Mouse (Mus musculus) MEL (cell line): Measurements from ENCODE around the gene Akr1c13. TPM values are rescaled to one million over a fixed set of nuclear protein-coding genes. Genes with fewer than 3 reads are reported as not detected.
"Not testable (repeated sequence)": the region's sequence is repeated elsewhere in the genome, so short reads cannot be mapped to it uniquely, and the experiment has no call there.

Experiments used
- DNase-seq: peaks from one replicate; pipeline ENCODE4 v3.0.0; 2011; ENCODE audit warnings: low read depth, low spot score
- H3K27ac ChIP-seq: 2 replicates; pipeline ENCODE4 v1.5.1; 2012; ENCODE audit warnings: low read depth, mild to moderate bottlenecking, control low read depth, low read length, moderate library complexity; ENCODE audit not compliant: control insufficient read depth
- H3K27me3 ChIP-seq, 2 experiments: fragments of 150-350 bp in 1 of 2; sonication (generic) in 1 of 2; 2 replicates each; pipeline ENCODE4 v1.6.1; 2012; ENCODE audit warnings: low read length in 2 of 2, mild to moderate bottlenecking in 2 of 2, improper control_type of control experiment in 1 of 2, moderate library complexity in 1 of 2; ENCODE audit not compliant: insufficient read depth in 2 of 2, control insufficient read depth in 1 of 2
- H3K36me3 ChIP-seq, 2 experiments: 2 replicates each; pipeline ENCODE4 v1.6.1; 2012 to 2014; ENCODE audit warnings: low read length in 2 of 2, improper control_type of control experiment in 1 of 2, inconsistent platforms in 1 of 2, mild to moderate bottlenecking in 1 of 2; ENCODE audit not compliant: insufficient read depth in 2 of 2, control insufficient read depth in 1 of 2
- H3K4me1 ChIP-seq, 2 experiments: fragments of 150-350 bp in 1 of 2; sonication (generic) in 1 of 2; 2 replicates each; pipeline ENCODE4 v1.6.1; 2012; ENCODE audit warnings: low read length in 2 of 2, improper control_type of control experiment in 1 of 2, mild to moderate bottlenecking in 1 of 2; ENCODE audit not compliant: insufficient read depth in 2 of 2, control insufficient read depth in 1 of 2
- H3K4me3 ChIP-seq, 2 experiments: fragments of 150-350 bp in 1 of 2; sonication (generic) in 1 of 2; 2 replicates each; pipeline ENCODE4 v1.5.1; 2012; ENCODE audit warnings: low read depth in 2 of 2, low read length in 2 of 2, mild to moderate bottlenecking in 2 of 2, moderate library complexity in 2 of 2, control low read depth in 1 of 2, improper control_type of control experiment in 1 of 2; ENCODE audit not compliant: control insufficient read depth in 1 of 2, insufficient read depth in 1 of 2
- H3K79me2 ChIP-seq: 2 replicates; pipeline ENCODE4 v1.6.1; 2012; ENCODE audit warnings: mild to moderate bottlenecking, low read length, moderate library complexity; ENCODE audit not compliant: control insufficient read depth, poor library complexity, insufficient read depth
- H3K9ac ChIP-seq: 2 replicates; pipeline ENCODE4 v1.6.1; 2012; ENCODE audit warnings: low read depth, mild to moderate bottlenecking, control low read depth, low read length, moderate library complexity; ENCODE audit not compliant: control insufficient read depth, poor library complexity, severe bottlenecking
- H3K9me3 ChIP-seq: fragments of 150-350 bp; sonication (generic); replicated peaks from 2 replicates; pipeline ENCODE4 v1.6.1; 2012; ENCODE audit warnings: mild to moderate bottlenecking, low read length, improper control_type of control experiment, moderate library complexity; ENCODE audit not compliant: insufficient read depth
- CTCF ChIP-seq, 3 experiments: IDR thresholded peaks in 2 of 3; conservative IDR thresholded peaks in 1 of 3; 2 replicates each; pipeline ENCODE4 v1.5.1; 2011 to 2012; ENCODE audit warnings: low read length in 3 of 3, low read depth in 2 of 3, mild to moderate bottlenecking in 2 of 3, improper control_type of control experiment in 1 of 3, inconsistent platforms in 1 of 3, mixed read lengths in 1 of 3, moderate library complexity in 1 of 3; ENCODE audit not compliant: control insufficient read depth in 1 of 3, insufficient read depth in 1 of 3, poor library complexity in 1 of 3, severe bottlenecking in 1 of 3
- E2F4 ChIP-seq: IDR thresholded peaks from 2 replicates; pipeline ENCODE4 v1.6.1; 2011; ENCODE audit warnings: low read depth, low read length, improper control_type of control experiment, borderline replicate concordance
- ELF1 ChIP-seq: IDR thresholded peaks from 2 replicates; pipeline ENCODE4 v1.6.1; 2014; ENCODE audit warnings: low read depth, mild to moderate bottlenecking, inconsistent platforms, low read length, improper control_type of control experiment, moderate library complexity
- EP300 ChIP-seq, 2 experiments: IDR thresholded peaks; 2 replicates each; pipeline ENCODE4 v1.6.1; 2011; ENCODE audit warnings: improper control_type of control experiment in 2 of 2, low read length in 2 of 2, low read depth in 1 of 2, mild to moderate bottlenecking in 1 of 2
- ETS1 ChIP-seq: IDR thresholded peaks from 2 replicates; pipeline ENCODE4 v1.6.1; 2012; ENCODE audit warnings: low read depth, mild to moderate bottlenecking, inconsistent platforms, low read length, improper control_type of control experiment, moderate library complexity
- GABPA ChIP-seq: IDR thresholded peaks from 2 replicates; pipeline ENCODE4 v1.6.1; 2012; ENCODE audit warnings: low read depth, mild to moderate bottlenecking, inconsistent platforms, low read length, improper control_type of control experiment, moderate library complexity
- GATA1 ChIP-seq: IDR thresholded peaks from 2 replicates; pipeline ENCODE4 v1.6.1; 2011; ENCODE audit warnings: low read depth, low read length, improper control_type of control experiment
- HCFC1 ChIP-seq: IDR thresholded peaks from 2 replicates; pipeline ENCODE4 v1.6.1; 2012; ENCODE audit warnings: low read depth, mild to moderate bottlenecking, inconsistent platforms, low read length, improper control_type of control experiment, moderate library complexity
- JUND ChIP-seq: IDR thresholded peaks from 2 replicates; pipeline ENCODE4 v1.6.1; 2011; ENCODE audit warnings: low read depth, mild to moderate bottlenecking, improper control_type of control experiment, low read length
- MAFK ChIP-seq: IDR thresholded peaks from 2 replicates; pipeline ENCODE4 v1.6.1; 2011; ENCODE audit warnings: low read depth, mild to moderate bottlenecking, low read length, improper control_type of control experiment, borderline replicate concordance
- MAX ChIP-seq: IDR thresholded peaks from 2 replicates; pipeline ENCODE4 v1.6.1; 2011; ENCODE audit warnings: low read length, improper control_type of control experiment
- MAZ ChIP-seq: IDR thresholded peaks from 2 replicates; pipeline ENCODE4 v1.6.1; 2012; ENCODE audit warnings: low read depth, mild to moderate bottlenecking, inconsistent platforms, low read length, improper control_type of control experiment
- MEF2A ChIP-seq: IDR thresholded peaks from 2 replicates; pipeline ENCODE4 v1.6.1; 2014; ENCODE audit warnings: low read depth, mild to moderate bottlenecking, inconsistent platforms, low read length, improper control_type of control experiment; ENCODE audit not compliant: poor library complexity, insufficient replicate concordance, severe bottlenecking; ENCODE audit errors: extremely low read depth
- MYB ChIP-seq: IDR thresholded peaks from 2 replicates; pipeline ENCODE4 v1.6.1; 2011; ENCODE audit warnings: mild to moderate bottlenecking, low read depth, low read length, improper control_type of control experiment
- RAD21 ChIP-seq: IDR thresholded peaks from 2 replicates; pipeline ENCODE4 v1.6.1; 2011; ENCODE audit warnings: mild to moderate bottlenecking, low read depth, low read length, improper control_type of control experiment
- SIN3A ChIP-seq: IDR thresholded peaks from 2 replicates; pipeline ENCODE4 v1.6.1; 2012; ENCODE audit warnings: low read length, improper control_type of control experiment, inconsistent platforms
- SMC3 ChIP-seq: IDR thresholded peaks from 2 replicates; pipeline ENCODE4 v1.6.1; 2011; ENCODE audit warnings: low read depth, low read length, improper control_type of control experiment
- TAL1 ChIP-seq: IDR thresholded peaks from 2 replicates; pipeline ENCODE4 v1.6.1; 2012; ENCODE audit warnings: mild to moderate bottlenecking, inconsistent platforms, low read length, moderate library complexity, mixed read lengths
- TBP ChIP-seq: IDR thresholded peaks from 2 replicates; pipeline ENCODE4 v1.8.0; 2011; ENCODE audit warnings: low read depth, low read length, improper control_type of control experiment
- TCF12 ChIP-seq: IDR thresholded peaks from 2 replicates; pipeline ENCODE4 v1.6.1; 2014; ENCODE audit warnings: low read depth, mild to moderate bottlenecking, inconsistent platforms, low read length, improper control_type of control experiment, moderate library complexity
- ZKSCAN1 ChIP-seq: IDR thresholded peaks from 2 replicates; pipeline ENCODE4 v1.6.1; 2012; ENCODE audit warnings: low read depth, mild to moderate bottlenecking, inconsistent platforms, low read length, improper control_type of control experiment, moderate library complexity
- ZMIZ1 ChIP-seq: IDR thresholded peaks from 2 replicates; pipeline ENCODE4 v1.6.1; 2012; ENCODE audit warnings: low read depth, mild to moderate bottlenecking, inconsistent platforms, low read length, improper control_type of control experiment, moderate library complexity
- ZNF384 ChIP-seq: IDR thresholded peaks from 2 replicates; pipeline ENCODE4 v1.6.1; 2012; ENCODE audit warnings: low read depth, mild to moderate bottlenecking, inconsistent platforms, low read length, improper control_type of control experiment
- polyA plus RNA-seq, 2 experiments: library from polyadenylated mRNA; stranded (reverse) in 1 of 2; unstranded in 1 of 2; fragments of >175 nt in 1 of 2; fragments of >200 nt in 1 of 2; gene quantifications; 2 replicates each; pipeline versions ENCODE4 v1.2.1 to v1.2.4; 2012; ENCODE audit warnings: low replicate concordance in 2 of 2, low read depth in 1 of 2; ENCODE audit not compliant: insufficient read length in 2 of 2, insufficient read depth in 1 of 2, missing spikeins in 1 of 2
- total RNA-seq: library from RNA; depleted of rRNA; stranded (reverse); fragments of 300-350 nt; gene quantifications from 2 replicates; pipeline ENCODE4 v1.2.3, GENCODE M21; 2012

Akr1c13 gene
- total and polyA plus RNA-seq, 3 experiments = 5.5 to 13.0 TPM; not detected in 1

GRCm38 (mm10) chr13:4183116-4183515 is 7.8 kb upstream of the Akr1c13 start:
- Histone ChIP-seq H3K4me1 (no peaks in the 10 kb centered on the region), H3K9ac (no peak overlapping the region), H3K9me3 (no peaks in the 10 kb centered on the region), H3K27ac (no peak overlapping the region), H3K79me2 (no peaks in the 10 kb centered on the region), H3K27me3 (no peaks in the 10 kb centered on the region), H3K36me3 (no peaks in the 10 kb centered on the region), H3K4me3 (no peak overlapping the region)
- TF ChIP-seq ZMIZ1 = no peak
- TF ChIP-seq ZKSCAN1 = no peak
- no peak for TF ChIP-seq SIN3A
- TF ChIP-seq GABPA = no peak
- TF ChIP-seq MAZ = no peak
- TF ChIP-seq ZNF384 = no peak
- TF ChIP-seq CTCF (IDR thresholded peaks at IDR 0.05 in 2 of 3, conservative IDR thresholded peaks at IDR 0.05 in 1 of 3; ENCODE audit: control insufficient read depth in 1 of 3, insufficient read depth in 1 of 3, low read depth in 2 of 3, low read length in 3 of 3, poor library complexity in 1 of 3, severe bottlenecking in 1 of 3) = no peak
- no peak for TF ChIP-seq MYB
- no peak for TF ChIP-seq GATA1
- DNase-seq = no peak

- not testable (repeated sequence) for H3K9me3 ChIP-seq, H3K27me3 ChIP-seq, H3K79me2 ChIP-seq
- TF ChIP-seq CTCF (IDR thresholded peaks at IDR 0.05 in 2 of 3, conservative IDR thresholded peaks at IDR 0.05 in 1 of 3; ENCODE audit: control insufficient read depth in 1 of 3, insufficient read depth in 1 of 3, low read depth in 2 of 3, low read length in 3 of 3, poor library complexity in 1 of 3, severe bottlenecking in 1 of 3) = peak in 1 of 3 experiments; percentile 19; a peak in 1 of 6 replicates
- peak; percentile 60; the same call in 1 of the 2 replicates for TF ChIP-seq GATA1
- TF ChIP-seq, all 39 proteins: peak for 2; not testable (repeated sequence) for 37
- not testable (repeated sequence) for H3K4me3 ChIP-seq, H3K27ac ChIP-seq, DNase-seq, H3K4me1 ChIP-seq, H3K36me3 ChIP-seq, H3K9ac ChIP-seq
Observed at GRCm38 (mm10) chr13:4186641-4187411, 4.1 kb upstream of the Akr1c13 start.

GRCm38 (mm10) chr13:4188174-4188573 is 2.8 kb upstream of the Akr1c13 start:
- Histone ChIP-seq H3K9ac (no peak overlapping the region), H3K4me1 (no peaks in the 10 kb centered on the region; a peak in 1 of 4 replicates), H3K27me3 (no peaks in the 10 kb centered on the region), H3K79me2 (no peaks in the 10 kb centered on the region), H3K27ac (no peak overlapping the region), H3K36me3 (peaks cover 0 to 2% of the 10 kb centered on the region in 2 experiments; a peak in 1 of 4 replicates), H3K9me3 (no peaks in the 10 kb centered on the region), H3K4me3 (no peak overlapping the region)
- DNase-seq = no peak
- no peak for TF ChIP-seq HCFC1
- no peak for TF ChIP-seq ZMIZ1
- no peak for TF ChIP-seq MYB
- no peak for TF ChIP-seq TCF12
- peak; percentile 7; the same call in 1 of the 2 replicates for TF ChIP-seq RAD21
- no peak for TF ChIP-seq TAL1
- TF ChIP-seq MAFK = no peak
- TF ChIP-seq MEF2A = no peak
- no peak for TF ChIP-seq MAX
- TF ChIP-seq ETS1 = no peak
- no peak for TF ChIP-seq ELF1
- TF ChIP-seq ZNF384 = no peak
- peak; percentile 18; the same call in 1 of the 2 replicates for TF ChIP-seq SMC3
- TF ChIP-seq TBP = no peak
- no peak for TF ChIP-seq E2F4
- TF ChIP-seq JUND = no peak
- no peak for TF ChIP-seq EP300 (IDR thresholded peaks at IDR 0.05; ENCODE audit: low read depth in 1 of 2, low read length in 2 of 2)
- peak in 1 of 3 experiments; percentile 19; a peak in 2 of 6 replicates for TF ChIP-seq CTCF (IDR thresholded peaks at IDR 0.05 in 2 of 3, conservative IDR thresholded peaks at IDR 0.05 in 1 of 3; ENCODE audit: control insufficient read depth in 1 of 3, insufficient read depth in 1 of 3, low read depth in 2 of 3, low read length in 3 of 3, poor library complexity in 1 of 3, severe bottlenecking in 1 of 3)
